Mouse (Mus musculus) hindbrain, embryonic 14.5 days (tissue): Measurements from ENCODE around the gene Selenom. TPM values are rescaled to one million over a fixed set of nuclear protein-coding genes. Genes with fewer than 3 reads are reported as not detected.
A peak's percentile ranks its signal among the peaks of the same experiment; 100 is the strongest.

Experiments used
- ATAC-seq: fragments of 200-750 bp; cut with Nextera tagmentation; 2 replicates; pipeline ENCODE4 v1.8.0; 2017; ENCODE audit warnings: moderate number of reproducible peaks, mild to moderate bottlenecking, moderate TSS enrichment, moderate library complexity; ENCODE audit not compliant: low FRiP score
- DNase-seq: peaks from one replicate; pipeline ENCODE4 v3.0.0-alpha.2; 2015; ENCODE audit warnings: low spot score
- H3K27ac ChIP-seq: fragments of 300-500 bp; sonication (generic); 2 replicates; pipeline ENCODE4 v1.5.1; 2014; ENCODE audit warnings: mild to moderate bottlenecking, moderate library complexity
- H3K27me3 ChIP-seq: fragments of 300-500 bp; sonication (generic); 2 replicates; pipeline ENCODE4 v1.6.1; 2014; ENCODE audit warnings: mild to moderate bottlenecking, low read length, mixed read lengths; ENCODE audit not compliant: control insufficient read depth, insufficient read depth
- H3K36me3 ChIP-seq: fragments of 300-500 bp; sonication (generic); replicated peaks from 2 replicates; pipeline ENCODE4 v1.6.1; 2014; ENCODE audit not compliant: control insufficient read depth, insufficient read depth
- H3K4me1 ChIP-seq: fragments of 300-500 bp; sonication (generic); replicated peaks from 2 replicates; pipeline ENCODE4 v1.6.1; 2014; ENCODE audit warnings: antibody characterized with exemption, low read length, mixed read lengths; ENCODE audit not compliant: control insufficient read depth, insufficient read depth
- H3K4me2 ChIP-seq: fragments of 300-500 bp; sonication (generic); replicated peaks from 2 replicates; pipeline ENCODE4 v1.6.1; 2014; ENCODE audit warnings: mild to moderate bottlenecking, moderate library complexity
- H3K4me3 ChIP-seq: fragments of 300-500 bp; sonication (generic); replicated peaks from 2 replicates; pipeline ENCODE4 v1.5.1; 2014; ENCODE audit warnings: mild to moderate bottlenecking, low read length
- H3K9ac ChIP-seq: fragments of 300-500 bp; sonication (generic); 2 replicates; pipeline ENCODE4 v1.6.1; 2014
- H3K9me3 ChIP-seq: fragments of 300-500 bp; sonication (generic); 2 replicates; pipeline ENCODE4 v1.6.1; 2016; ENCODE audit warnings: low read length; ENCODE audit not compliant: control insufficient read depth
- WGBS: fragments of 180-500 bp; shearing (Covaris S2); extraction: QIAGEN DNeasy Blood & Tissue Kit; methylation state at CpG from one replicate; pipeline ENCODE4 v1.1.7; 2014; 5-methylcytosine and 5-hydroxymethylcytosine counted together
- polyA plus RNA-seq: library from polyadenylated mRNA; unstranded; fragments of >200 nt; fragmentation: Nextera tagmentation; extraction: Ambion mirVana; gene quantifications from 2 replicates; pipeline ENCODE4 v1.2.1, GENCODE M21; 2014

Gene Selenom
- polyA plus RNA-seq, 1 experiment from 2014 or later, result 105 TPM

DNA sequence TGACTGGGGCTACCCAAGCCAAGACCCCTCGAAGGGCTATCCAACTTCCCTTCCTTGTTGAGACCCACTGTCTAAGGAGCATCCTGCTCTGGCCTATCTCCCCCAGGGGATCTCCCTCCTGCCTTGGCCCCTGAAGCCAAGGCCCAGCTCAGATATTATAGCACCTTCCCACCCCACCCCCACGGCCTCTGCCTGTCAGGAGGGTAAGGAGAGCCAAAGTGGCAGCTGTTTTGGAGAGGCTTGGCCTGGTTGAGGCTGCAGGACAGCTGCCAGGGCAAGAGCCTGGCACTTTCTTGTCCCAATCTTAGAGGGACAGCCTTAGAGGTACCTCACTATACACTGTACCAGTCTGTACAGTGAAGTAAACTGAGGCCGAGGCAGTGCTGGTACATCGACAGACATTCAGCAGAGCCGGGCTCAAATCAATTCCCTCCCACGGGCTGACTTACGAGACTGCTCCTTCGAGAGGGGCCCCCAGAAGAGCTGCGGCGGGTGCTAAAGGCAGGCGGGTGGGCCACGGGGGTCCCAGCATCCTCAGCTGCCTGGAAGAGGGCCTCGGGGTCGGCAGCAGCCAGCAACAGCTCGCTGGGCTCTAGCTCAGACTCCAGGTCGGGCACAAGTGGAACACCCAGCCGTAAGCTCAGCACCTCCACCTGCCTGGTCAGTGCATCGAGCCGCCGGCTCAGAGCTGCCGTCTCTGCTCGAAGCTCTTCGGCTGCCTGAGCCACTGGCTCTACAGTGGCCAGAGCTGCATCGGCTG, 12.7 kb downstream of the Selenom start:
- 94% methylated on average over 24 of the region's 24 CpGs for WGBS

DNA sequence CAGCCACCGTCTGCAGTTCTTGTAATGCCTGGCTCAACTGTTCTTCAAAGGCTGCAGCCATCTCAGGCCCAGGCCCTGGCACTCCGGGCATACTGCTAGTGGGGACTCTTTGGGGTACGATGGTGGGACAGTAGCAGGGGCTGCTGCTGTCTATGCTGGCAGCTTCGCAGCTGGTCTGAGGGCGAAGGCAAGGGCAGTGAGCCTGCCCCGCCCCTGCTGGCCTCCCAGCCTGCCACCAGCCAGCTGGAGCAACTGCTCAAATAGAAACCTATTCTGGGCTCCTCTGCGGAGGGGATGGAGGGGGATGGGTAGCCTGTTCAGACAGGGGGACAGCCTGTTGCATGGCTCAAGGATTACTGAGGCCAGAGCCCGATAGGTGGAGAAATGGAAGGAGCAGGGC, 13.3 kb downstream of the Selenom start:
- Histone ChIP-seq H3K27me3 (no peaks in the 10 kb centered on the region), H3K27ac (no peak overlapping the region), H3K9ac (no peak overlapping the region), H3K4me3 (no peak overlapping the region), H3K36me3 (peaks cover 3% of the 10 kb centered on the region; the same call in 1 of the 2 replicates), H3K9me3 (no peaks in the 10 kb centered on the region), H3K4me2 (no peak overlapping the region), H3K4me1 (no peaks in the 10 kb centered on the region)
- 85% methylated on average over 8 of the region's 8 CpGs for WGBS
- DNase-seq (no peak), ATAC-seq (no peak)

More for the DNA sequence above, 12.7 kb downstream of the Selenom start:
- H3K4me3 ChIP-seq, result no peak overlapping the region
- no peak for ATAC-seq
- H3K27ac ChIP-seq, result no peak overlapping the region
- H3K9me3 ChIP-seq, result no peaks in the 10 kb centered on the region
- H3K9ac ChIP-seq, result no peak overlapping the region
- no peaks in the 10 kb centered on the region for H3K27me3 ChIP-seq
- no peaks in the 10 kb centered on the region for H3K4me1 ChIP-seq
- H3K36me3 ChIP-seq, result peaks cover 3% of the 10 kb centered on the region; the same call in 1 of the 2 replicates
- H3K4me2 ChIP-seq, result no peak overlapping the region
- no peak for DNase-seq

- peaks cover 3% of the 10 kb centered on the region; the same call in 1 of the 2 replicates for H3K36me3 ChIP-seq
- H3K27me3 ChIP-seq, result no peaks in the 10 kb centered on the region
- no peak overlapping the region for H3K4me2 ChIP-seq
- no peaks in the 10 kb centered on the region for H3K4me1 ChIP-seq
- DNase-seq (no peak), ATAC-seq (no peak)
- H3K9ac ChIP-seq, result no peak overlapping the region
- H3K4me3 ChIP-seq, result no peak overlapping the region
- H3K9me3 ChIP-seq, result no peaks in the 10 kb centered on the region
- H3K27ac ChIP-seq, result no peak overlapping the region
- 83% methylated on average over 6 of the region's 6 CpGs for WGBS
Observed at GRCm38 (mm10) chr11:3528208-3528607, 13.7 kb downstream of the Selenom start.

GRCm38 (mm10) chr11:3529476-3530252, 15.2 kb downstream of the Selenom start:
- Histone ChIP-seq H3K4me1 (no peaks in the 10 kb centered on the region), H3K9me3 (no peaks in the 10 kb centered on the region), H3K27ac (no peak overlapping the region), H3K4me2 (no peak overlapping the region), H3K27me3 (no peaks in the 10 kb centered on the region), H3K4me3 (no peak overlapping the region), H3K9ac (no peak overlapping the region), H3K36me3 (peaks cover 3% of the 10 kb centered on the region; the same call in 1 of the 2 replicates)
- DNase-seq (no peak), ATAC-seq (no peak)
- WGBS, result 85% methylated on average over 20 of the region's 20 CpGs

- DNase-seq, result no peak
- no peak for ATAC-seq
- Histone ChIP-seq H3K4me3 (no peak overlapping the region), H3K36me3 (peaks cover 3% of the 10 kb centered on the region; the same call in 1 of the 2 replicates), H3K27ac (no peak overlapping the region), H3K9me3 (no peaks in the 10 kb centered on the region), H3K4me1 (0 out of 2 replicates have a peak, but pooled peaks cover 4% of the 10 kb centered on the region), H3K27me3 (no peaks in the 10 kb centered on the region), H3K4me2 (no peak overlapping the region), H3K9ac (no peak overlapping the region)
- 95% methylated on average over 3 of the region's 3 CpGs for WGBS
Observed at GRCm38 (mm10) chr11:3530731-3531130, 16.2 kb downstream of the Selenom start.

DNA sequence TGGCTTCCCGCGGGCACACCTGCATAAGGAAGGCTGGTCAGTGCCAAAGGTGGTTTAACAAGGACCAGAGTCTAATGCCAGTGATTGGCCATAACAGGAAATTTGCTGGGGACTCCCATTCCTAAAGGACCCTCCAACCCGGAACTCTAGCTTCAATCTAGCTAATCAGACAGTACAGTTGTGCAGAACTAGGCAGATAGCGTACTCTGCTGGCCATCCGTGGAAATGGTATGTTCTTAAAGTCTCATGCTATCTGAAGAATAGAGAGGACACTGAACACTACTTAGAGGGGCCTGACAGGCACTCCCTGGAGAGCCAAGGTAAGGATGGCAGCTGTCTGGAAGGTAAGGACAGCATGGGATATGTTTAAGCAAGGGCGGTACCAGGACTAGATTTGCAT, 17.1 kb downstream of the Selenom start:
- 79% methylated on average over 6 of the region's 6 CpGs for WGBS
- DNase-seq, result peak; percentile 32
- H3K9ac ChIP-seq, result no peak overlapping the region
- 0 out of 2 replicates have a peak, but pooled peaks cover 6% of the 10 kb centered on the region for H3K4me1 ChIP-seq
- H3K27me3 ChIP-seq, result no peaks in the 10 kb centered on the region
- H3K4me2 ChIP-seq, result no peak overlapping the region
- H3K4me3 ChIP-seq, result no peak overlapping the region
- no peak overlapping the region for H3K27ac ChIP-seq
- ATAC-seq, result no peak
- H3K9me3 ChIP-seq, result no peaks in the 10 kb centered on the region
- no peaks in the 10 kb centered on the region; the same call in 1 of the 2 replicates for H3K36me3 ChIP-seq

DNA sequence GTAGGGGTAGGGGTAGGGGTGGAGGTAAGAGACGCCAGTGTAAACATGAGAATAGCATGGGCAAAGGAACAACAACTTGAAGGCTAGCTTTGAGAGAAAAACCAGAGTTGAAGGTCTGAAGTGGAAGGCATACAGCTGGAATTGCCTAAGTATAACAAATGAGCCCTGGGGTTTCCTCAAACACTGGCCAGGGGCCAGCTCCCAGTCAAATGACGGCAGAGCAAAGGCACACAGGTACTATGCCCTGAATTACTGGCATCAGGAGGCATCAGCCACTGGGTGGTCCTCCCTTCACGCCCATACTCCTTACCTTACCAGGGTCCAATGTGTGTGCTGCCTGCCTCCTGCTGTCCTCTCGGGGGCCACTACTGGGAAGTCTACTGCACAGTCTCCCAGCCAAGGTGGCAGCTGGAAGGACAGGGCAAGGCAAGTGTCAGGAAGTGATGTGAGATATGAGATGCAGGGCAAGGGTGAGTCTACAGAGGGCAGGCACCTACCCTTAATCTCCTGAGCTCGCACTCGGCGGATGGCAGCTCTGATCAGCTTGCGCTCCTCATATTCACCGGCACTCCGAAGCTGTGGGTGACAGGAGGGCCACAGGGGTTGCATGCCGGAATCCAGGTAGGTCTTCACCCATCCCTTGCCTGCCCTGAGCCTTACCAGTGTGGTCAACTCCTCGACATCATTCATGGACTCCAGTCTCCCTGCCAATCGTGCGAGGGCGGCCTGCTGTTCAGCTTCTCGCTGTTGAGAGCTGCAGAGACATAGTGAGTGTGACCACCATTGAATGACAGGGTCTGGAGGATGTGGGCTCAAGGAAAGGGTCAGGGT, 17.8 kb downstream of the Selenom start:
- Histone ChIP-seq H3K4me3 (no peak overlapping the region), H3K9me3 (no peaks in the 10 kb centered on the region), H3K9ac (no peak overlapping the region), H3K36me3 (no peaks in the 10 kb centered on the region; the same call in 1 of the 2 replicates), H3K4me2 (no peak overlapping the region), H3K4me1 (0 out of 2 replicates have a peak, but pooled peaks cover 6% of the 10 kb centered on the region), H3K27ac (no peak overlapping the region), H3K27me3 (no peaks in the 10 kb centered on the region)
- DNase-seq (no peak), ATAC-seq (no peak)
- WGBS, result 91% methylated on average over 16 of the region's 16 CpGs

DNA sequence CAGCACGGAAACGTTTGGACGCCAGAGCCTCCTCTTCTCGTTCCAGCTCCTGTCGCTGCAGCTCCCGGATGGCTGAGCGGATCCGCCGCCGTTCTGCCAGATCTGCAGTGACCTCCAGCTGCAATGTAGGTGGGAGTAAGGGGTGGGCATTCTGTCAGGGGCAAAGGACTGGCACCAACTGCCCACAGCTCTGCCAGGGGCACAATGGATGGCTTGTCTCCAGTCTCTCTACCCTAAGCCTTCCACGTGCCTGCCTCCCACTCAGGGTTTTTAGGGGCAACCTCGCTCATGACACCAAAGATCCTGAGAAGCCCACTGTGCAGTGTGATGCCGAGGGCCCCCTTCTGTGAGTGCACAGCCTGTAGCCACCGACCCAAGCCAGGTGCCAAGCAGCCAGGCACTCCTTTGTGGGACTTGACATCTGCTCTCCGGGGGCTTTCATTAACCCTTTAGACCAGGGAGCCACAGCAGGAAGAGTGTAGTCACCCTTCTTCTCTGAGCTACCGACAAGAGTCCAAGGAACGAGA, 19.0 kb downstream of the Selenom start:
- WGBS, result 89% methylated on average over 17 of the region's 17 CpGs
- Histone ChIP-seq H3K9ac (no peak overlapping the region), H3K4me2 (no peak overlapping the region), H3K27me3 (no peaks in the 10 kb centered on the region), H3K4me3 (no peak overlapping the region), H3K9me3 (no peaks in the 10 kb centered on the region), H3K4me1 (0 out of 2 replicates have a peak, but pooled peaks cover 6% of the 10 kb centered on the region), H3K27ac (no peak overlapping the region), H3K36me3 (no peaks in the 10 kb centered on the region; the same call in 1 of the 2 replicates)
- DNase-seq (no peak), ATAC-seq (no peak)
